Mouse (Mus musculus): ENCODE data around the gene Rasgrf1.

DNA sequence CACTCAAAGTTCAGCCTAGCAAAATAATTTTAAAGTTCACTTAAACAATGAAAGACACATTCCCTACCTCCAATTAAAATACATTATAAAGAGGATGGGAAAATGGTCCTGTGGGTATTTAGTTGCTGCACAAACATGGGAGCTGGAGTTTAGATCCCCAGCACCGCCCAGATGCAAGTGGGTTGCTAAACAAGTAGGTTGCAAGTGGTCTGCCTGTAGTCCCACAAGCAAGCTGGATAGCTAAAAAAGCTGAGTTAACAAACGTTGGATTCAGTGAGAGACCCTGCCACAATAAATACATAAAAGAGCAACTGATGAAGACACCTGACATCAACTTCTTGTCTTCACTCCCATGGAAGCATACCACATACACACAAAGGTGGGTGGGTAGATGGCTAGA is 49.3 kb downstream of the Rasgrf1 start:
- TF ChIP-seq CTCF (IDR thresholded peaks at IDR 0.05; ENCODE audit: borderline replicate concordance, insufficient read depth, low read length) (no peak), POLR2A (IDR thresholded peaks at IDR 0.05; ENCODE audit: low read depth, low read length) (no peak)
